Mouse (Mus musculus) CH12.LX (cell line): ENCODE data around the gene Galm. TPM values are rescaled to one million over a fixed set of nuclear protein-coding genes. Genes with fewer than 3 reads are reported as not detected.

ENCODE experiments used
- DNase-seq: peaks from one replicate; pipeline ENCODE4 v3.0.0-alpha.2; 2013; ENCODE audit errors: extremely low read depth
- H3K27ac ChIP-seq: 2 replicates; pipeline ENCODE4 v1.5.1; 2012; ENCODE audit warnings: low read depth, mild to moderate bottlenecking, control low read depth, moderate library complexity; ENCODE audit not compliant: insufficient read depth
- H3K27me3 ChIP-seq: replicated peaks from 2 replicates; pipeline ENCODE3; 2012; ENCODE audit warnings: inconsistent platforms
- H3K36me3 ChIP-seq, 2 experiments: replicated peaks in 1 of 2; 2 replicates each; pipeline versions ENCODE3 to v1.6.1; 2012; ENCODE audit warnings: inconsistent platforms in 1 of 2, low read length in 1 of 2, mild to moderate bottlenecking in 1 of 2, mixed read lengths in 1 of 2, moderate library complexity in 1 of 2; ENCODE audit not compliant: control insufficient read depth in 1 of 2, insufficient read depth in 1 of 2
- H3K4me1 ChIP-seq, 2 experiments: 2 replicates each; pipeline ENCODE4 v1.6.1; 2012; ENCODE audit warnings: inconsistent platforms in 1 of 2, moderate library complexity in 1 of 2; ENCODE audit not compliant: insufficient read depth in 2 of 2, control insufficient read depth in 1 of 2
- H3K4me2 ChIP-seq: 2 replicates; pipeline ENCODE4 v1.6.1; 2012; ENCODE audit warnings: low read depth, mild to moderate bottlenecking, control low read depth; ENCODE audit not compliant: poor library complexity, insufficient read depth, severe bottlenecking
- H3K4me3 ChIP-seq, 3 experiments: fragments of 150-350 bp in 1 of 3; sonication (generic) in 1 of 3; replicated peaks in 1 of 3; 2 replicates each; pipeline versions ENCODE3 to v1.5.1; 2011 to 2012; ENCODE audit warnings: low read depth in 2 of 3, low read length in 2 of 3, mild to moderate bottlenecking in 2 of 3, moderate library complexity in 2 of 3, control low read depth in 1 of 3, improper control_type of control experiment in 1 of 3, inconsistent platforms in 1 of 3, mixed read lengths in 1 of 3; ENCODE audit not compliant: poor library complexity in 1 of 3
- H3K79me2 ChIP-seq: replicated peaks from 2 replicates; pipeline ENCODE4 v1.6.1; 2012; ENCODE audit warnings: mild to moderate bottlenecking, moderate library complexity; ENCODE audit not compliant: control insufficient read depth, poor library complexity, insufficient read depth, severe bottlenecking; ENCODE audit errors: extremely low read depth
- H3K9ac ChIP-seq: 2 replicates; pipeline ENCODE4 v1.6.1; 2012; ENCODE audit warnings: low read depth, mild to moderate bottlenecking, control low read depth, moderate library complexity; ENCODE audit not compliant: insufficient read depth
- H3K9me3 ChIP-seq: replicated peaks from 2 replicates; pipeline ENCODE3; 2012; ENCODE audit warnings: low read length, inconsistent platforms, mixed read lengths
- CHD2 ChIP-seq: IDR thresholded peaks from 2 replicates; pipeline ENCODE4 v1.6.1; 2011; ENCODE audit warnings: low read length, improper control_type of control experiment
- ELF1 ChIP-seq: IDR thresholded peaks from 2 replicates; pipeline ENCODE4 v1.6.1; 2014; ENCODE audit warnings: low read depth, mild to moderate bottlenecking, inconsistent platforms, low read length, improper control_type of control experiment
- ETS1 ChIP-seq: conservative IDR thresholded peaks from 2 replicates; pipeline ENCODE4 v1.6.1; 2012; ENCODE audit warnings: low read depth, mild to moderate bottlenecking, inconsistent platforms, low read length, improper control_type of control experiment, moderate library complexity
- JUN ChIP-seq: IDR thresholded peaks from 2 replicates; pipeline ENCODE4 v1.6.1; 2011; ENCODE audit warnings: low read depth, mild to moderate bottlenecking, low read length, improper control_type of control experiment, moderate library complexity; ENCODE audit not compliant: insufficient read depth
- JUND ChIP-seq: conservative IDR thresholded peaks from 2 replicates; pipeline ENCODE4 v1.6.1; 2011; ENCODE audit warnings: low read depth, low read length, improper control_type of control experiment
- KAT2A ChIP-seq: IDR thresholded peaks from 2 replicates; pipeline ENCODE4 v1.6.1; 2012; ENCODE audit warnings: low read length, improper control_type of control experiment, inconsistent platforms; ENCODE audit not compliant: insufficient replicate concordance
- MAX ChIP-seq: IDR thresholded peaks from 2 replicates; pipeline ENCODE4 v1.6.1; 2011; ENCODE audit warnings: low read length, improper control_type of control experiment
- MAZ ChIP-seq: IDR thresholded peaks from 2 replicates; pipeline ENCODE4 v1.6.1; 2012; ENCODE audit warnings: low read depth, mild to moderate bottlenecking, inconsistent platforms, low read length, improper control_type of control experiment, moderate library complexity
- MEF2A ChIP-seq: IDR thresholded peaks from 2 replicates; pipeline ENCODE4 v1.6.1; 2014; ENCODE audit warnings: low read depth, mild to moderate bottlenecking, inconsistent platforms, low read length, improper control_type of control experiment, borderline replicate concordance
- POLR2A ChIP-seq: IDR thresholded peaks from 2 replicates; pipeline ENCODE4 v1.6.1; 2011; ENCODE audit warnings: low read depth, mild to moderate bottlenecking, improper control_type of control experiment, low read length
- RAD21 ChIP-seq: IDR thresholded peaks from 2 replicates; pipeline ENCODE4 v1.6.1; 2011; ENCODE audit warnings: low read depth, mild to moderate bottlenecking, low read length, improper control_type of control experiment, moderate library complexity
- RCOR1 ChIP-seq: conservative IDR thresholded peaks from 2 replicates; pipeline ENCODE4 v1.6.1; 2012; ENCODE audit warnings: low read depth, mild to moderate bottlenecking, inconsistent platforms, low read length, improper control_type of control experiment
- SIN3A ChIP-seq: IDR thresholded peaks from 2 replicates; pipeline ENCODE4 v1.6.1; 2012; ENCODE audit warnings: low read length, improper control_type of control experiment, inconsistent platforms
- SMC3 ChIP-seq: IDR thresholded peaks from 2 replicates; pipeline ENCODE4 v1.6.1; 2011; ENCODE audit warnings: low read depth, low read length, improper control_type of control experiment
- TCF12 ChIP-seq: IDR thresholded peaks from 2 replicates; pipeline ENCODE4 v1.6.1; 2014; ENCODE audit warnings: low read depth, mild to moderate bottlenecking, inconsistent platforms, low read length, improper control_type of control experiment
- dilution Hi-C: fragments of 300-500 bp; cut with MboI; formaldehyde crosslinking; loops from 2 replicates; pipeline ENCODE4 v1.14.3; 2020; ENCODE audit warnings: low sequenced_read_pairs; ENCODE audit not compliant: extremely low pct_unique_long_range_greater_than_20kb, extremely low pct_ligation_motif_present
- in situ Hi-C: fragments of 300-500 bp; cut with MboI; formaldehyde crosslinking; loops from 3 replicates; pipeline ENCODE4 v1.14.3; 2019; ENCODE audit warnings: low sequenced_read_pairs, low pct_ligation_motif_present, low pct_unique_long_range_greater_than_20kb, mixed read lengths
- polyA plus RNA-seq: library from polyadenylated mRNA; unstranded; fragments of >175 nt; gene quantifications from 2 replicates; pipeline ENCODE4 v1.2.1, GENCODE M21; 2012; ENCODE audit warnings: low read depth; ENCODE audit not compliant: insufficient read length
- total RNA-seq, 2 experiments: library from RNA; depleted of rRNA; stranded (reverse); fragments of 300-350 nt in 1 of 2; fragments of >200 nt in 1 of 2; gene quantifications; 2 replicates each; pipeline ENCODE4 v1.2.3; 2012 to 2014

Galm gene
- total and polyA plus RNA-seq, 3 experiments = 0.09 TPM; not detected in 2

- Histone ChIP-seq H3K9me3 (no peaks in the 10 kb centered on the region), H3K4me3 (no peak overlapping the region), H3K27ac (no peak overlapping the region), H3K4me1 (peaks cover 3 to 6% of the 10 kb centered on the region in 2 experiments; a peak in 2 of 4 replicates)
- TF ChIP-seq TCF12 (no peak), JUN (no peak), POLR2A (no peak), RAD21 (no peak), RCOR1 (no peak), SIN3A (no peak), JUND (no peak), CHD2 (no peak), ETS1 (no peak), MEF2A (no peak), SMC3 (no peak), MAX (no peak), MAZ (no peak), ELF1 (no peak)
- TF ChIP-seq, all 38 proteins: peak for 0
- in situ Hi-C loops (no loop called here), dilution Hi-C loops (no loop called here)
- H3K36me3 ChIP-seq = no peaks in the 10 kb centered on the region
- H3K4me2 ChIP-seq = no peak overlapping the region
- no peaks in the 10 kb centered on the region for H3K79me2 ChIP-seq
- DNase-seq = no peak
- no peak overlapping the region for H3K9ac ChIP-seq
- peaks cover 7% of the 10 kb centered on the region for H3K27me3 ChIP-seq
These were observed 17.9 kb downstream of the Galm start for GRCm38 (mm10) chr17:80145210-80145609.

DNA sequence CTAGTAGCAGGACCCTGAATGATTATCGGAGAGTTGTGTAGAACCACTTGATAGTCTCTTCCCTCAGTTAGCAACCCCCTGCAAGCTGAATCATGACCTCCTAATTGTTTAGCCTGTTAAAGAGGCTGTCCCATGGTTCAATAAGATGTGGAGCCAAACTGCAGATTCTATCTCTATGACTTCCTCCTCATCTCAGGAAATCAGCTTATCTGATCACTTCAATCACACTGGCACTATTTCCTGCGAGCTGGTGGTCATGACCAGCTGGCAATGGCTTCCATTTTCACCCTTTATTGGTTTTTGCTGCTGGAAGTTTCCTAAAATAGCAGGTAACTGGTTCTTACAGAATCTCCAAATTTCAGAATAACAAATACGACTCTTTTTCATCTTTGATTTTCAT, 18.5 kb downstream of the Galm start:
- H3K4me1 ChIP-seq = peaks cover 0 to 3% of the 10 kb centered on the region in 2 experiments; a peak in 1 of 4 replicates
- H3K36me3 ChIP-seq = no peaks in the 10 kb centered on the region
- no peaks in the 10 kb centered on the region for H3K79me2 ChIP-seq
- DNase-seq = no peak
- H3K9me3 ChIP-seq = no peaks in the 10 kb centered on the region
- H3K4me2 ChIP-seq = no peak overlapping the region
- H3K4me3 ChIP-seq = no peak overlapping the region
- H3K9ac ChIP-seq = no peak overlapping the region
- H3K27me3 ChIP-seq = peaks cover 7% of the 10 kb centered on the region
- TF ChIP-seq KAT2A (no peak), ETS1 (no peak)
- H3K27ac ChIP-seq = no peak overlapping the region
- in situ Hi-C loops = no loop called here
- dilution Hi-C loops = no loop called here
